Mouse (Mus musculus) embryo, embryonic 11.5 days (tissue): ENCODE measurements around the gene Snai1.
A peak's percentile ranks its signal among the peaks of the same experiment; 100 is the strongest.

Experiments used
- DNase-seq: peaks from one replicate; pipeline ENCODE4 v3.0.0-alpha.2; 2012; ENCODE audit warnings: low read depth, low spot score

Gene Snai1

GRCm38 (mm10) chr2:167550341-167550854 is 12.4 kb downstream of the Snai1 start:
- no peak for DNase-seq

- no peak for DNase-seq
These were observed 13.4 kb downstream of the Snai1 start for GRCm38 (mm10) chr2:167551342-167551920.

DNA sequence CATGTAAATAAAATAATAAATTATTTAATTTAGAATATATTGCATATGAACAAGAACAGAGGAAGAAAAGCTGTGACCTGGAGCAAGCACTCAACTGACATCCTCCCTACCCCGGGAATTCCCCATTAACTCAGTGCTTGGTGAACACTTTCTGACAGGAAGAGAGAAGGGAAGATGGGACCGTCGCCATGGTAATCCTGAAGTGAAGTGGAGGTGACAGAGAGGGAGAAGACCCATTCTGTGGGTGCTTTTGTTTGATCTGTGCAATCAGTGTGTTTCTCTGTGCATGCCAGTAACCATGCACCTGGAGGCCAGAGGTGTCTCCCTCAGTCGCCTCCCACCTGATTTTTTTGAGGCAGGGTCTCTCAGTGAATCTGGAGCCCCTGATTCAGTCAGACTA is 14.3 kb downstream of the Snai1 start:
- no peak for DNase-seq

DNA sequence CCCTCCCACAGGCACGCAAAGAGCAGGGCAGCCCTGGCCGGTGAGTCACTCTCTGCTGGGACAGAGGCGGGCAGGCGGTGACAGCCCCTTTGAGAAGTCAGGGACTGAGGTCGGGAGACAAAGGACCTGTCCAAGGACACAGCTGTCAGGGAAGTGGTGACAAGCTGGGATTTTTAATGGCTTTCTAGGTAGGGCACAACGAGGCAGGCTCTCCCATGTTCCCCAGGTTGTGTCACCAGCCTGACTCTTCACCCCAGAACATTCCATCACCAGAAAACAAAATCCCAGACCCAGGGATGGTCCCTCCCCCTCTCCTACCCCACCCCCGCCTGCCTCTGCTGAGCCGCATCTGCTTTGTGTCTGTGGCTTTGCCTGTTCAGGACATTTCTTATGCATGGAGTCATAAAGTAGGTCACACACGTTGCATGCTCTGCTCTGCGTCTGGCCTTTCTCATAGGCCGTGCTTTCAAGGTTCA is 15.0 kb downstream of the Snai1 start:
- no peak for DNase-seq

GRCm38 (mm10) chr2:167555766-167556165 is 17.8 kb downstream of the Snai1 start:
- DNase-seq, result no peak

GRCm38 (mm10) chr2:167559413-167559812 is 21.4 kb downstream of the Snai1 start:
- no peak for DNase-seq

GRCm38 (mm10) chr2:167562101-167562500 is 24.1 kb downstream of the Snai1 start:
- no peak for DNase-seq

DNA sequence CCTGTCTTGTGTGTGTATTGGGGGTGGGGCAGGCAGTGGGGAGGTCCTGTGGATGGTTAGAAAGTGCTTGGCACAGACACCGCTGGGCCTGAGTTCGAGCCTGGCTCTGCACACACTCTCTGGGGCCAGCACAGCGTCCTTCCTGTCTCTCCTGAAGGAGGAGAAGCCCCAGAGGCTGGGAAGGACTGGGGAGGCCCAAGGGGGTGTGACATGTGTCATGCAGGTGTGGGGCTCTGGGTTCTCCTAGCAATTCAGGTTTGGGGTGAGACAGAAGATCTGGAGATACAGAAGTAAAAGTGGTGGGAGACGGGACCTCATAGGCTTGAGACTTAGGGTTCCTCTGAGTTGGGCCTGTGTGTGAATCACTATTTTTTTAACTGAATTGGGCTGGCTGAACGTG is 25.0 kb downstream of the Snai1 start:
- DNase-seq, result no peak

DNA sequence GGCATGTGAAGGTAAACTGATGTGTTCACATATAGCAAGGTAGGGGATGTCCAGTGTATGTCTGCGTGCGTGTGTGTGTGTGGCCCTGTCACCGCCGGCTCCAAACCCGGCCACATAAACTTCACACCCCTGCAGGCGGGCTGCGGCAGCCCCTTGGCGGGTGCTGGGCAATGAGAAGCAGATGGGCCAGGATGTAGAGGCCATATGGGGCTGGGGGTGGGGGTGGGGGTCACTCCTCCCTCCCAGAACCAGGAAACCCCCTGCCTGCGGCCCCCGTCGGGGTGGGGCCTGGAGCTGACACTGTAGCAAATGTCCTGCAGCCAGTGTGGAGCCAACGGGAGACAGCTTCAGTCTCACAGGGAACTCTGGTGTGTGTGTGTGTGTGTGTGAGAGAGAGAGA is 25.7 kb downstream of the Snai1 start:
- no peak for DNase-seq

DNA sequence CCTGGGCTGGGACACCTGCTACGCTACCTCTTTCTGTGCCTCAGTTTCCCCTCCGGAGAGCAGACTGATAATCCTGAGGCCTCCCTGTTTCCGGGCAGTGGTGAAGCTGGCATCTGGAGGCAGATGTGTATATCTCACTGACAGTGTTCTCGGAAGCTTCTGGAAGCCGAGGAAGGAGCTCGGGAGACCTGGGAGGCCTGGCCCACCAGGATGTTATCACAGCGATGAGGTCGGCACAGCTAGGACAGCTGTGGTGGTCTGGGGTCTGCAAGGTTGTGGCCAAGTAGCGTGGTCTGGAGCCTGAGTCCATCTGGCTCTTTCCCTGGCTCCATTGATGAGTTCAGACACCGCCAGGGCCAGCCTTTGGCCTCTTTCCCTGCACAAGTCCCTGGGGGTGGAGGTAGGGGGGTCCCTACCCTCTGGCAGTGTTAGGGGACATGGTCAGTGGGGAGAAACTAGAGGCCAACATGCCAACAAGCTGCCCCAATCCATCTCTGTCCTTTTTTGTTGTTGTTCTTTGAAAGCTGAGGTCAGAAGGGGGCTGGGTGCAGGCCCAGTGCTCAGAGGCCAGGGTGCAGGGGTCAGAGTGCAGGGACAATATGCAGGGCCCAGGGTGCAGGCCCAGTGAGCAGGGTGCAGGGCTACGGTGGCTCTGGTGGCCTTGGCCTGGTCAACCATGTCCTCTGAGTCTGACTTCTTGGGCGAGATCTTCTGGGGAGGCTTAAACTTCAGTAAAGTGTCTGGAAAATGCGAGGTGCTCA is 26.7 kb downstream of the Snai1 start:
- DNase-seq, result no peak

GRCm38 (mm10) chr2:167565312-167565656 is 27.3 kb downstream of the Snai1 start:
- DNase-seq, result no peak

DNA sequence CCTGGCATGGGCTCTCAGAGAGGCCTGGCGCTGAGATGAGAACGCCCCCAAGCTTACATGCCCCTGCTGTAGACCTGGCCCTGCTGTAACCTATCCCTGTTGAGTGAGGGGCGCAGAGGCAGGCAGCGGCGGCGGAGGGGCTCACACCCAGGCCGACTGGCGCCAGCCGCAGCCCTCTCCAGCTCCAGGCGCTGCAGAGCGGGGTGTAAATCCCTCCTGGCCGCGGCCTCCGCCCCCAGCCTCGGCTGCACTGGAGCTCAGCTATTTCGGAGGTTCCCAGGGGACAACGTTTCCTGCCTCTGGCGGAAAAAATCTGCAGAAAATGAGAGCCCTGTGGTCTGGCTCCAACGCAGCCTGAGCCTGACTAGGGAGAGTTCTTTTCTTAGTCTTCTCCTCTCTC is 27.7 kb downstream of the Snai1 start:
- DNase-seq, result peak; percentile 66

- no peak for DNase-seq
These were observed 30.1 kb downstream of the Snai1 start for GRCm38 (mm10) chr2:167568112-167568511.

DNA sequence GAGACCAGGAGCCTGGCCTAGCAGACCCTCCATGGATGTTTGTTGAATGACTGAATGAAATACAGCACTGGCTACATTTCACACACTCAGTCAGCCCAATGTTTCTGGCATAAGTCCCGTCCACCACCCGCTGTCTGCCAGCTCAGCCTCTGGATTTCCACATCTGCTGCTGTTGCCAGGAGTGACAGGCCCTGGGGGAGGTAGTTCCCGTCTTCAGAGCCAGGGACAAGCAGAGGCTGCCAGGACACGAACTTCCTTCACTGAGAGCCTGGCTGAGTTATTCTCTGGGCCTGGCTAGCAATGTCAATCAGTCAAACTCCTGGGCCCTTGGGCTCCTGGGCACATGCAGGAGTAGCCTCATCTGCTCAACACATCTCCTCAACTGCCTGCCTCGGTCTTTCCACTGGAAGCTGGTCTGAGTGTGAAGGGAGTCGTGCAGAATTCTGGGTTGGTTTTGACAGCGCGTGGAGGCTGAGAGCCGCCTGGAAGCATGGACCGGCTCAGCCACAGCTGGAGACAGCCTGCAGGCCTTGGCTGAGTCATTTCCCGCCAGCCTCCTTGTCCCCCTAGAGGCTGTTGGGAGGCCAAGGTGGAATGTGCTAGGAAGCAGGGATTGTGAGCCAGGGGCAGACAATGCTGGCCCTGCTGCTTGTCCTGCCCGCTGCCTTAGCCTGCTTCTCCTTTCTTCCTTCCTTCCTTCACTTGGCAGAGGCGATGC is 32.1 kb downstream of the Snai1 start:
- DNase-seq, result no peak

GRCm38 (mm10) chr2:167570815-167571214 is 32.8 kb downstream of the Snai1 start:
- no peak for DNase-seq

DNA sequence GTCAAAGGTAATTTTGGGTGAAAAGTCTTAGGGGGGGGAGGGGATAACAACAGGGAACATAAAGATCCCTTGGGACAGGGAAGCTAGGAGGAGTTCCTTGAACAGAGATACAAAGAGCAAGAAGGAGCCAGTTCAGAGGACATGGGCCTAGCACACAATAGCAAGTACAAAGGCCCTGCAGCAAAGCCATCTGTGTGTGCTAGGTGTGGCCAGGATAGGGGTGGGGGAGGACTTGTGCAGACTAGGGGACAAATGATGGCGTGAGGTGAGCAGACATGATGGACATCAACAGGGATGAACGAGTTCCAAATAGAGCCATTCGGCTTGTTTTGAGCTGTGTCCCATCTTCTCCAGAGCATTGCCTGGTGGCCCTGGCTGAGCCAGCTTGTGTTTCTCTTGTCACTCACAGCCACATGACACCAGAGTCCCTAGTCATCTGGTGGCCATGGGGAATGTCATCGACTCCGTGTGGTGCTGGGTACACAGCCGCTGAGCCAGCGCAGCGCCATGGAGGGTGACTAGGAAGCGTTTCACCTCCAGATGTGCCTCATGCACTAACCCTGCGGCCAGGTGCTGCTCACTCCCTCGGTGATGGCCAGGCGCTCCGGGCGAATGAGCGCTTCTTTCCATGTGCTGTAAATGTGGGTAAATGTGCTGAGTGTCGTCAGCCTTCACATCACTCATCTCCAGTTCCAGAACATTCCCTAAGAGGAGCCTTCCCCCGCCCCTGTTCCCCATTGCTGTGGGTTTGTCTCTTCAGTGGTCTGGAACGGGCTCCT is 33.6 kb downstream of the Snai1 start:
- DNase-seq, result no peak

- DNase-seq, result no peak
These were observed 36.8 kb downstream of the Snai1 start for GRCm38 (mm10) chr2:167574814-167575213.

DNA sequence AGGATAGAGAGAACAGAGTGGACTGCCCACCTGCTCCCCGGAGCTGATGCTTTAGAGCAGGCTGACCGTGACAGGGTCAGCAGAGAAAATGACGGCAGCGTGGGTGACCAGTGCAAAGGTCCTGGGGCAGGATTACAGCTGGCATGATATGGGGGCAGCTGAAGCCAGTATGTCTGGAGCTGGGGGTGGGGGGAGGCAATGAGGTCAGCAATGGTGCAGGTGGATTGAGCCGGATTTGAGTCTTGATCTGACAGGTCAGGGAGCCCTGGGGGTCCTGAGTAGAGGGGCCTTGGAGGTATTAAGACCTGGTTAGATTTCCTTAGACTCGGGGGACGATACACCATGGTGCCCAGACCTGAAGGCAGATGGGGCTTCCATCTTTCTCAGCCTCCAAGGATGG is 37.6 kb downstream of the Snai1 start:
- DNase-seq, result no peak

GRCm38 (mm10) chr2:167576121-167576620 is 38.2 kb downstream of the Snai1 start:
- no peak for DNase-seq

- DNase-seq, result no peak
These were observed 39.3 kb downstream of the Snai1 start for GRCm38 (mm10) chr2:167577186-167577785.

DNA sequence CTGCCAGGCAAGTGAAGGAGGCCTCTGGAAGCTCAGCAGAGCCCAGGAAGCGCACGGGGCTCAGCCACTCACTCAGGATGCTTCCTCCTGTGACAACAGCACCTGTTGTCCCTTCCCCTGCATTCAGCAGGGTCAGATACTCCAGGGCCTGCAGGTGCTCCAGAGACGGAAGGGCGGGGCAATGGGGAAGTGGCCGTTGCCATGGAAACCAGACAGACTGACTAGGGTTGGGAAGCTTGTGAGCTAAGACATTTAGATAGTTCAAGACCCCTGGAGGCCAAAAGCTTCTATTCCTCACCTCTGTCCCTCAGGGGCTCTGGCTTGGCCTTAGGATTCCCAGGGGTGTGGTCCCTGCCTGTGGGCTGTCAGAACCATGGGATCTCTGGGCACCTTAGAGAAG is 40.5 kb downstream of the Snai1 start:
- no peak for DNase-seq
